Mouse (Mus musculus): ENCODE results near the gene Gm17332. TPM values are rescaled to one million over a fixed set of nuclear protein-coding genes. Genes with fewer than 3 reads are reported as not detected.
A peak's percentile ranks its signal among the peaks of the same experiment; 100 is the strongest.
"Not testable (repeated sequence)": the region's sequence is repeated elsewhere in the genome, so short reads cannot be mapped to it uniquely, and the experiment has no call there.

Gene Gm17332
- not detected in 2 replicates for polyA plus RNA-seq (2015; fragmentation: Nextera tagmentation; extraction: Ambion mirVana)

- ATAC-seq (ENCODE audit: low read depth): no peak
- Histone ChIP-seq H3K27me3 (no peaks in the 10 kb centered on the region), H3K9me3 (peaks cover 9% of the 10 kb centered on the region; the same call in 1 of the 2 replicates), H3K36me3 (no peaks in the 10 kb centered on the region), H3K27ac (replicated peaks) (no peak within 1 kb of the TSS), H3K4me2 (no peak within 1 kb of the TSS), H3K4me1 (replicated peaks) (no peaks in the 10 kb centered on the region), H3K9ac (no peak within 1 kb of the TSS), H3K4me3 (no peak within 1 kb of the TSS)
Measured at GRCm38 (mm10) chr11:31182362-31182761, at the start of gene Gm17332. Gene Gm17332, minus strand, starts transcription at chr11:31182462.

- Histone ChIP-seq H3K27me3 (no peaks in the 10 kb centered on the region), H3K4me2 (no peak overlapping the region), H3K36me3 (no peaks in the 10 kb centered on the region), H3K4me1 (replicated peaks) (no peaks in the 10 kb centered on the region), H3K4me3 (no peak overlapping the region), H3K9me3 (no peaks in the 10 kb centered on the region), H3K9ac (no peak overlapping the region), H3K27ac (replicated peaks) (no peak overlapping the region)
- 83% methylated on average over 4 of the region's 4 CpGs for WGBS
- no peak for ATAC-seq (ENCODE audit: low read depth)
Measured at GRCm38 (mm10) chr11:31229966-31230365, 47.7 kb upstream of the Gm17332 start.

- WGBS: 92% methylated on average over 1 of the region's 1 CpGs
- Histone ChIP-seq H3K4me1 (replicated peaks) (no peaks in the 10 kb centered on the region), H3K27ac (replicated peaks) (no peak overlapping the region), H3K9ac (no peak overlapping the region), H3K9me3 (no peaks in the 10 kb centered on the region), H3K4me2 (no peak overlapping the region), H3K36me3 (no peaks in the 10 kb centered on the region), H3K27me3 (no peaks in the 10 kb centered on the region), H3K4me3 (no peak overlapping the region)
- no peak for ATAC-seq (ENCODE audit: low read depth)
Measured at GRCm38 (mm10) chr11:31225359-31225758, 43.1 kb upstream of the Gm17332 start.

GRCm38 (mm10) chr11:31218009-31218408 lies 35.7 kb upstream of the Gm17332 start:
- Histone ChIP-seq H3K9ac (no peak overlapping the region), H3K27me3 (no peaks in the 10 kb centered on the region), H3K27ac (replicated peaks) (no peak overlapping the region), H3K4me2 (no peak overlapping the region), H3K36me3 (no peaks in the 10 kb centered on the region), H3K9me3 (no peaks in the 10 kb centered on the region), H3K4me3 (no peak overlapping the region), H3K4me1 (replicated peaks) (no peaks in the 10 kb centered on the region)
- no peak for ATAC-seq (ENCODE audit: low read depth)

DNA sequence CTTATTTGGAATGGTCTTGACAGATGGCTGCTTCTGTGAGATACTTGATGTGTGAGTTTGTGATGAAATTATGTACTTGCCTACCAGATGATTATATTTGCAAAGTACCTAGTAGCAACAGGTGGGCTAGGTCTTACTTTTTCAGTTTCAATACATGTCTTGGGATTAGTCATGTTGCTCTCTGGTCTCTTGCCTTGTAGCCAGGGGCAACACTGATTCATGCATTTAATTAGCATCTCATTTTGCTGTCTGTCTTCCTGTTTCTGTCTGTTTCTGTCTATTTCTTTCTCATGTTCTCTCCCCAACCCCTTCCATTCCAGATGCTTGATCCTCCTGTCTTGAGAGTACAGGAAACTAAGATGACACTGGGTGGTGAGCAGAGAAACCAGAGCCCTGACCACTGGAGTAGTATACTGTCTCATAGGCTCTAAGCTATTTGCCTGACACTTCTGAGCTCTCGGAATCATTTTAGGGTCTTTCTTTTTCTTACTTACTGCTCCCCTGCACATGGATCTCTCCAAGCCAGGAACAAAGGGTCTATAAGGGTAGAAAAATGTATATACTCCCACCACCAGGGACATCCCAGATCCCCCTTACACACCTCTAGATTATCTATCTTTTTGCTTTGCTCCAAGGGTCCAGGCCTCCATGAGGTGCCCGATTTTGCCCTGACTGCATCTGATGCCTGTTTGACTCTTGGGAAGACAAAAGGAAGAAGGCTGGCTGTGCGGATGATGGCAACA lies 13.5 kb upstream of the Gm17332 start:
- 76% methylated on average over 3 of the region's 3 CpGs for WGBS
- H3K4me2 ChIP-seq: no peak overlapping the region
- no peak overlapping the region for H3K9ac ChIP-seq
- H3K36me3 ChIP-seq: no peaks in the 10 kb centered on the region
- H3K9me3 ChIP-seq: no peaks in the 10 kb centered on the region
- ATAC-seq (ENCODE audit: low read depth): no peak
- no peaks in the 10 kb centered on the region for H3K27me3 ChIP-seq
- no peaks in the 10 kb centered on the region for H3K4me1 ChIP-seq (replicated peaks)
- no peak overlapping the region for H3K27ac ChIP-seq (replicated peaks)
- H3K4me3 ChIP-seq: no peak overlapping the region

- Histone ChIP-seq H3K4me1 (replicated peaks) (no peaks in the 10 kb centered on the region), H3K9ac (no peak overlapping the region), H3K4me3 (no peak overlapping the region), H3K9me3 (no peaks in the 10 kb centered on the region), H3K27me3 (no peaks in the 10 kb centered on the region), H3K27ac (replicated peaks) (no peak overlapping the region), H3K4me2 (no peak overlapping the region), H3K36me3 (no peaks in the 10 kb centered on the region)
- 93% methylated on average over 2 of the region's 2 CpGs for WGBS
- no peak for ATAC-seq (ENCODE audit: low read depth)
Measured at GRCm38 (mm10) chr11:31194761-31195160, 12.5 kb upstream of the Gm17332 start.

- Histone ChIP-seq H3K9ac (no peak overlapping the region), H3K27ac (replicated peaks) (no peak overlapping the region), H3K9me3 (no peaks in the 10 kb centered on the region), H3K4me2 (peak overlapping the region; percentile 61), H3K4me3 (peak overlapping the region; percentile 45), H3K36me3 (no peaks in the 10 kb centered on the region), H3K27me3 (no peaks in the 10 kb centered on the region), H3K4me1 (replicated peaks) (peaks cover 12% of the 10 kb centered on the region; the same call in 1 of the 2 replicates)
- WGBS: 15% methylated on average over 4 of the region's 4 CpGs
- ATAC-seq (ENCODE audit: low read depth): peak; percentile 53; the same call in 1 of the 2 replicates
Measured at GRCm38 (mm10) chr11:31170052-31170646, 12.1 kb downstream of the Gm17332 start.

- 4% methylated on average over 21 of the region's 21 CpGs for WGBS
- peak; percentile 95 for ATAC-seq (ENCODE audit: low read depth)
- Histone ChIP-seq H3K9ac (peak overlapping the region; percentile 51), H3K4me1 (replicated peaks) (peaks cover 12% of the 10 kb centered on the region; the same call in 1 of the 2 replicates), H3K27ac (replicated peaks) (no peak overlapping the region), H3K9me3 (no peaks in the 10 kb centered on the region), H3K36me3 (no peaks in the 10 kb centered on the region), H3K27me3 (no peaks in the 10 kb centered on the region), H3K4me3 (peak overlapping the region; percentile 45), H3K4me2 (peak overlapping the region; percentile 61)
Measured at GRCm38 (mm10) chr11:31169161-31170051, 12.9 kb downstream of the Gm17332 start.

GRCm38 (mm10) chr11:31168831-31169160 lies 13.5 kb downstream of the Gm17332 start:
- H3K4me1 ChIP-seq (replicated peaks): peaks cover 12% of the 10 kb centered on the region; the same call in 1 of the 2 replicates
- WGBS: 45% methylated on average over 2 of the region's 2 CpGs
- peak overlapping the region; percentile 61 for H3K4me2 ChIP-seq
- H3K27ac ChIP-seq (replicated peaks): no peak overlapping the region
- no peaks in the 10 kb centered on the region for H3K36me3 ChIP-seq
- no peak for ATAC-seq (ENCODE audit: low read depth)
- H3K4me3 ChIP-seq: peak overlapping the region; percentile 45
- no peaks in the 10 kb centered on the region for H3K9me3 ChIP-seq
- peak overlapping the region; percentile 51; the same call in 1 of the 2 replicates for H3K9ac ChIP-seq
- H3K27me3 ChIP-seq: no peaks in the 10 kb centered on the region

- Histone ChIP-seq H3K9me3 (no peaks in the 10 kb centered on the region), H3K4me3 (no peak overlapping the region), H3K27ac (replicated peaks) (no peak overlapping the region), H3K4me1 (replicated peaks) (no peaks in the 10 kb centered on the region), H3K36me3 (no peaks in the 10 kb centered on the region), H3K9ac (no peak overlapping the region), H3K27me3 (no peaks in the 10 kb centered on the region), H3K4me2 (no peak overlapping the region)
- 94% methylated on average over 3 of the region's 3 CpGs for WGBS
- no peak for ATAC-seq (ENCODE audit: low read depth)
Measured at GRCm38 (mm10) chr11:31157021-31157420, 25.2 kb downstream of the Gm17332 start.

DNA sequence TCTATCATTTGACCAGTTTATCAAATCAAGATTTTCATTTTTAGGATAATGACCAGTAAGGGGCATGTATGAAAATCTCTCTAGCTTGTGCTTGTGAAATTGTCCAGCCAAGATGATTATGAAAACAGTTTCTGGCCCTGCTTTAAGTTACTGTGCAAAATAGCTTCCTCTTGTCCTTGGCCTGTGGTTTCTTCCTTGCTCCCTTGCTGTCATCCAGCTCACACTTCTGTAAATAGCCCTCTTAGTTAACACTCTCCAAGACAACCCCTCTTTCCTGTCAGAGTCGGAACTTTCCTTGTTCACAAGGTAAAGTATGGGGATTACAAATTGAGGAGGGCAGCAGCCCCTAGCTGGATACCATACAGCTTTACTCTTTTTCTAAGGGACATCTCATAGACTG lies 43.9 kb downstream of the Gm17332 start:
- ATAC-seq (ENCODE audit: low read depth); H3K4me1 ChIP-seq (replicated peaks); H3K9ac ChIP-seq; H3K36me3 ChIP-seq; H3K27ac ChIP-seq (replicated peaks); H3K9me3 ChIP-seq; H3K4me2 ChIP-seq; H3K27me3 ChIP-seq; H3K4me3 ChIP-seq: not testable (repeated sequence)
- 71% methylated on average over 1 of the region's 1 CpGs for WGBS

- H3K36me3 ChIP-seq; H3K27ac ChIP-seq (replicated peaks); H3K4me3 ChIP-seq; H3K4me1 ChIP-seq (replicated peaks); H3K27me3 ChIP-seq; H3K4me2 ChIP-seq; H3K9ac ChIP-seq; H3K9me3 ChIP-seq; ATAC-seq (ENCODE audit: low read depth): not testable (repeated sequence)
- WGBS: 86% methylated on average over 1 of the region's 1 CpGs
Measured at GRCm38 (mm10) chr11:31134824-31135223, 47.4 kb downstream of the Gm17332 start.

All from neural tube, embryonic 13.5 days (tissue).